Mouse (Mus musculus) testis, postnatal 14 days (tissue): ENCODE data around the gene Elovl6.

Experiments used
- DNase-seq: peaks from one replicate; pipeline ENCODE4 v3.0.0; 2021; ENCODE audit warnings: low spot score

The Elovl6 gene

GRCm38 (mm10) chr3:129605934-129606333 lies 73.8 kb downstream of the Elovl6 start:
- no peak for DNase-seq

GRCm38 (mm10) chr3:129611626-129612025 lies 79.5 kb downstream of the Elovl6 start:
- no peak for DNase-seq

DNA sequence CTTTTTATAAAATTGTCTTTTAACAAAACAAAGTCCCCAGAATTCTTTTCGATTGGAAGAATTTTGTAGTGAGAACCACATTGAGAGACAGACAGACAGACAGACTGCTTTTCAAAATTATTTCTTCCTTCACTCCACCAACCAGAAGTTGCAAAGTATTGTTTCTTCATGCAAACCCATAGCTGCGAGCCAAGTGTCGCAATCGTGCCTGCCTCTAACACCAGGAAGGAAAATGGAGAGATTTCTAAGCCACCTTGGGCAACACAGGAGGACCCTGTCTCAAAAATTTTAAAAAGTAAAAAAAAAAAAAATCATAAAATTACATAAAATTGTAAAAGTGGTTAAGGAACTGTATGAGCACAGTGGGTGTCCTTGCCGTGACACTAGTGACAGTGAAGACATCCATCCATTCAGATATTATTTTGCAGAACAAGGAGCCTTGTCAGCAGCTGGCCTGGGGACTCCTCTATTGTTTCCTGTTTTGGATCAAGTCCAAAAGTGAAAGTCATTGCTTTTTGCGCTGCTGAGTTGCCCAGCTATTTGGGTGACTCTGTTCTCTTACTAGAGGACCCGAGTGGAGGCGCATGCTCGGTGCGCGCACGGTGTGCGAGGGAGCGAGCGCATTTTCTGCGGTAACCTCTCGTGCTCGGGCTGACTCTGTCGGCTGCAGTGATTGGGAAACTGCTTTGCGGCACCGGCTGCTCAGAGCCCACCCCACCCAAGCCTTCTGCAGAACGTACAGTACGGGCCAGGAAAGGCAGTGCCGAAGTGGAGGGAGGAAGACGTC lies 80.3 kb downstream of the Elovl6 start:
- DNase-seq: no peak

GRCm38 (mm10) chr3:129613756-129614155 lies 81.6 kb downstream of the Elovl6 start:
- DNase-seq: no peak

- DNase-seq: no peak
Measured at GRCm38 (mm10) chr3:129614216-129614615, 82.1 kb downstream of the Elovl6 start.

GRCm38 (mm10) chr3:129617450-129617849 lies 85.3 kb downstream of the Elovl6 start:
- no peak for DNase-seq

DNA sequence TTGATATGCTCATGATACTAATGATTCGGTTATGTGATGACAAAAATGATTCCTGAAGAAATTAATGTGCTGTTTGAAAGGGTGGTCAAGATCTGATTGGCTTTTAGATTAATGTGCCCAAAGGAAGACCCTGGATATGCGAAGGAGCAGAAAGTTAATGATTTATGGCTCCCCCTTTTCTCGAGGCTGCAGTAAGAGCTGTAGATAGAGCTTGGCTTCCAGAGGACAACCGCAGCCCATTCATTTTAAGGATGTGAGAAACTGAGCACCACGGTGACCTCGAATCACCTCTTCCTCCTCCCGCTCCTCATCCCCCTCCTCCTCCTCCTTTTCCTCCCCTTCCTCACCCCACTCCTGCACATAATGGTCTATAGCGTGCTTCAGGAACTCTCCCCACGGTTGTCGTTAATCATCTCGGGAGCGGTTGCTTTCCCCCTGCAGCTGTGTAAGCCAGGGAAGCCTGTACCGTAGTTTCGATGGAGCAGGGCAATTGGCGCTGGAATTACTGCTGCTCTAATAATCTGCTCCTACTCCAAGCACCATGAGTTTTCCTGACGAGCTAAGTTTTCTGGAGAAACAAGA lies 87.1 kb downstream of the Elovl6 start:
- no peak for DNase-seq

GRCm38 (mm10) chr3:129620802-129621201 lies 88.6 kb downstream of the Elovl6 start:
- no peak for DNase-seq

GRCm38 (mm10) chr3:129621255-129621654 lies 89.1 kb downstream of the Elovl6 start:
- no peak for DNase-seq

DNA sequence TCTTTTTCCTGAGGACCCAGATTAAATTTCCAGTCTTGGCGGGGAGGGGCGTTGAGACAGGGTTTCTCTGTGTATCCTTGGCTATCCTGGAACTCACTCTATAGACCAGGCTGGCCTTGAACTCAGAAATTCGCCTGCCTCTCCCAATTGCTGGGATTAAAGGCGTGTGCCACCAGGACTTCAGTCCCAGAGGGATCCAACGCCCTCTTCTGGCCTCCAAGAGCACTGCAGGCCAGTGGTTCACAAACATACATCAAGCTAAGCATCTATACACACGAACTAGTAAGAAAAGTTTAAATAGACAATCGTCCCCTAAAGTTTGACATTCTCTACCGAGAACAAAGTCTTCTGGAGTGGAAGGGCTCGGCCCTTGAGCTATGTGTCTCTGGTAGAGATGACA lies 90.0 kb downstream of the Elovl6 start:
- DNase-seq: no peak

GRCm38 (mm10) chr3:129622705-129623104 lies 90.5 kb downstream of the Elovl6 start:
- no peak for DNase-seq

DNA sequence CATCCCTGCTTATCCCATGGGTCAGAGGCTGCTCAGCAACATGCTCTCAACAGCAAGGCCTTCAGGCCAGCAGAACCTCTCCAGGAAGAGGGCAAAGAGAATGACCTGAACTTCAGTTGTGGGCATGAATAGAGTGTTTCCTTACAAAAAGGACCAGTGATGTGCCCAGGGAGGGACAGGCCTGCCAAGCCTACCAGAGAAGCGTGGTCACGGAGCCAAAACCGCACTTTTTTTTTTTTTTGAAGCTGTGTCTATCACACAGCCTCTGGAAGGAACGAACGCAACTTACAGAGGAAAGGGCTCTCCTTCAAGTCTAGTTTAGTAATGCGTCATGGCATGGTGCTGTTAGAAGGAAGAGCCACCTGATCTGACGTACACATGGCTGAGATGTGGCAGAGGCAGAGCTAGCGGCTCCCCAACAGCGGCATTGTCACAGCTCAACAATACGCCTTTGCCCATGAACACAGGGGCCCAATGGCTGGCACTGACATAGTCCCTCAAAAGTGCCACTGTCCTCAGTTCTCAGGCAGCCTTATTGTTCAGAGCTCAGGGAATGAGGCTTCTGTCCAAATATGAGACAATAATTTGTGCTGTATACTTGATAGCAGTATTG lies 92.1 kb downstream of the Elovl6 start:
- no peak for DNase-seq

DNA sequence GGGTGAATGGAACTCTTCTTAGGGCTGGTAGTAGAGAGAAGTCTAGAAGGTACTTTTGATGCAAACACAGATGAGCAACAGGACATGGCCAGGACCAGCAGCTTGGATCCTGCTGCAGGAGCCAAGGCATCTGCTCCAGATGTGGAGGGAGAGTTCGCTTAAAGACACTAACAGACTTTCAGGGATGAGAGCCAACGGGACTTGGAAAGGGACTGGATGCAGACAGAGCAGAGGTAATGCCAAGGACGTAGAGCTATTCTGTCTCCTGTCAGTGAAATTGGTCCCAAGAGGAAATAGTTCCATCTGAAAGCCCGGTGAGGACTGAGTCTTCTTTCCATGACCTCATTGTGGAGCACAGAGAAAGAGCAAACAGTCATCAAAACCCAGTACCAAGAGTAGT lies 95.1 kb downstream of the Elovl6 start:
- DNase-seq: peak; percentile 35

DNA sequence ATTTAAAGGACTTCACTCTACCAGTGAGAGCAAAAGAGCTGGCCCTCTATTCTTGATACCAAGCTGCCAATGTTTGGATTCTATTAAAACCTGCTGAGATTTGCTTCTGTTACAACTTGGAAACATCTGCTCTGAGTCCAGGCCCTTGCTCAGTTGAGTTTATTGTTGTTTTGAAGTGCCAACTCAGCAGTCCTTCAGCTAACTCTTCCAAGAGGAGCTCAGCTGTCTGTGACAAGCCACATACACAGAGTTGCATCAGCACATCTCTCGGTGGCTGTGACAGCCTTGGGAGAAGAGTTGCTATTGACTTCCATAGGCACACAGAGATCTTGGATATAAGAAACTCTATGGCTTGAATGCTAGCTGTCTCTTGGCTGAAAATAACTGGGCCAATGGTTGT lies 98.9 kb downstream of the Elovl6 start:
- DNase-seq: no peak

DNA sequence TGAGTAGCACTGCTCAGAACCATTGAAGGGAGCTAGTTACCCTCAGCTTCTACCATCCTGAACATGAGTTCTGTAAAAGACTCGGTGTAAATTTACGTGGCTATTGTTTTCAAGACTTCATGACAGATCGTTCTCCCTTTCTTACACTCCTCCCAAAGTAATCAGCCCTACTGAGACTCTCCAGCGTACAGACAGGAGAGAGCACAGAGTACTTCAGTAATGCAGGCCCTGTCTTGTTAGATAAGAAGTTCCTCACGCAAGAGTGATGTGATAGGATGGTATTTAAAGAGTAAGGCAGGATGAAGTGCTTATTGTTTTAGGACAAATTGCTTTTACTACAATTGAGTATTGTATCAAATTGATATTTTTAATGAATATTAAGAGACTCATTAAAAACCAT lies 99.7 kb downstream of the Elovl6 start:
- no peak for DNase-seq

DNA sequence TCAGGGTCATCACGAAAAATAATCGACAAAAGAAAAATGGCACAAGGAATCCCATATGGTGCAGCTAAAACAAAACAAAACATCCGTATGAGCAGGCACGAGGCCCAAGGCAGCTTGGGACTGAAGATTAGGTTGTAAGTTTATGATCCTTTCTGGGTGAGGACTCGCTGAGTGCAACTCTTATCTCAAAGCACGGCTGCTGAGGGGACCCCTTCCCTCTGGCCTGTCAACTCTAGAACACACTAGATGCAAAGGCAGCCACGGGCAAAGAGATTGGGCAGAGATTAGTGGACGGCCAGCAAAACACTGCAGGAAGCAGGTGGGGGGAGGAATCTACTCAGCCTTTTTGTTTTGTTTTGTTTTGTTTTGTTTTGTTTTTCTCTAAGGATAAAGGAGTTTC lies 101.4 kb downstream of the Elovl6 start:
- no peak for DNase-seq

- DNase-seq: no peak
Measured at GRCm38 (mm10) chr3:129634260-129634901, 102.2 kb downstream of the Elovl6 start.

DNA sequence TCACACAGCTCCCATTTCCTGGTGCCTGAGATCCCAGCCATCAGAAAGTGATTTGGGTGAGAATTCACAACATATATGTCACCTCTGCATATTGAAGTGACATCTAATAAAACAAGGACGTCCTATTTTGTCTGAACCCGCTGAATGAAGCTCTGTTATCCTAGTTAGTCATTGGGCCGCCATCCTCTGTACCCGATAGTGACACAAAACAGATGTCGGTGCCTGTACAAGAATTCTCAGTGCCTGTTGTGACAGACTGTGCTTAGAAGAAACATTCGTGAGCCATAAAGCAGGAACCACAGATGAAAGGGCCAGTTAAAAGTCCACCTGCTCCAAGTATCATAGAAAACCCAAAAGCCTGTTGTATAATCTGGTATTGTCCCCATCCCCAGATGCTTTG lies 105.3 kb downstream of the Elovl6 start:
- DNase-seq: no peak

GRCm38 (mm10) chr3:129639701-129640100 lies 107.5 kb downstream of the Elovl6 start:
- DNase-seq: no peak

GRCm38 (mm10) chr3:129640211-129641000 lies 108.3 kb downstream of the Elovl6 start:
- DNase-seq: no peak

- DNase-seq: no peak
Measured at GRCm38 (mm10) chr3:129641621-129642020, 109.5 kb downstream of the Elovl6 start.

- no peak for DNase-seq
Measured at GRCm38 (mm10) chr3:129645409-129645808, 113.3 kb downstream of the Elovl6 start.
